Mouse (Mus musculus) v-Abl transformed pro-B cells (cell line): ENCODE results near the gene Avpi1.

Experiments
- in situ Hi-C, 2 experiments: fragments of 400-800 bp; cut with MboI; formaldehyde crosslinking; loops; one replicate each; pipeline ENCODE4 v1.15.1; 2025; ENCODE audit not compliant: unreplicated experiment in 2 of 2

Avpi1 gene

GRCm38 (mm10) chr19:42128787-42129508, at the start of gene Avpi1:
Gene Avpi1 (minus strand): TSS chr19:42129059.
- in situ Hi-C loops: no loop called here

DNA sequence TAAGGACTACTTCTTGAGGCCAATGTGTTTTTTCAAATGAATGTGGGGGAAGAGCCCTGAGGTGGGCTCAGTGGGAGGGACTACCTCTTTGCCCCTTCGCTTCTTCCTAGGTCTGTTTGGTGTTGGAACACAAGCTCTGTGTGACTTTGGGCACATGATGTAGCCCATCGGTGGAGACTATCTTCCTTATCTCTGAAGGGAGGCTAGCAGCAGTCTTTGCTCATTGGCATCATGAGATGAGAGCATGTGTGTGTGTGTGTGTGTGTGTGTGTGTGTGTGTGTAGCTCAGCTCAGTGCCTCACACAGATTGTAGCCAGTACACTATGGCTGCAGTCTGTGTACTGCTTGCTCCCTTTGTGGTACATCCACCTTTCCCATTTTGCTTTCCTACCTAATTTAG, 48.6 kb upstream of the Avpi1 start:
- in situ Hi-C loops: no loop called here

GRCm38 (mm10) chr19:42176841-42177240, 48.0 kb upstream of the Avpi1 start:
- in situ Hi-C loops: no loop called here

DNA sequence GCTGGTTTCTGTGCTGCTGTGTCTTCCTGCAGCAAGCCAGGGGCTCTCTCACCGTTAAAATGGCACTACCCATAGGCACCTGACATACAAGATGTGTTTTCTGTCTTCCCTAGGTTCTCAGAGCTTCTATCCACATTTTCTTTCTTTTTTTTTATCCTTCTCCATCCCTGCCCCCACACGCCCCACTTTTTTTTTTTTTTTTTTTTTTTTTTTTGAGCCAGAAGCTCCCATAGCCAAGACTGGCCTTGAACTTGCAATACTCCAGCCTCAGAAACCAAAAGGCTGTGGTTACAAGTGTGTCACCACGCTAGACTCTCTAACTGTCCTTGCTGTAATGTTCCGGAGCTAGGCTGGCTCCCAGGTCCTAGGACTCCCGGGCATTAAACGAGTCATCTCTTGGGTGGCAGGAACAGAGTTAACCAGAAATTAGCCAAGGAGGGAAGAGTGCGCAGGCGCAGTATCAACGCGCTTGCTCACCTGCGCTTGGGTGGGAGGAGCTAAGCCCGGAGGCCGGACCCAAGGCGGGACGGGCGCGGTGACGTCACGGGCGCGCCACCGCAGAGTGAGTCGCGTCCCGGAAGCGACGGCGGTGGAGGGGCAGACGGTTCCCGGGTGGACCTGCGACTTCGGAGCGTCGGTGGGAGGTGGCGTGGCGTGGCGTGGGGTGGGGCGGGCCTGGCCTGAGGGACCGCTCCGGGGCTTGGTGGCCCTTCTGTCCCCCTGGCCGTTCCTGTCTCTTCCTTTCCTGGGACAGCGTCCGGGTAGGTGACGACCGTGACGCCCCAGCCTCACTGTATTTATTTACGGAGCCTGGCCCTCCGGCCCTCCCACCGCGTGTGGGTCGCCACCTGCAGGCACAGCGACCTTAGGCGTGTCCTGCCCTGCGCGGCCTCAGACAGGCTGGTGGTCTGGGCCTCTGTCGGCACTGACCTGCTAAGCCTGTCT, 41.4 kb upstream of the Avpi1 start:
- in situ Hi-C loops: loop anchor here in 1 of 2 experiments (25.0 kb wide), 1 partner anchor 1083 kb away; the partner anchor contains the start of gene Opalin

- in situ Hi-C loops: loop anchor here in 1 of 2 experiments (25.0 kb wide), 1 partner anchor 1082 kb away; the partner anchor contains the start of gene Opalin
Observed at GRCm38 (mm10) chr19:42169322-42169975, 40.6 kb upstream of the Avpi1 start.

- in situ Hi-C loops: loop anchor here in 1 of 2 experiments (25.0 kb wide), 1 partner anchor 1080 kb away; the partner anchor contains the start of gene Opalin
Observed at GRCm38 (mm10) chr19:42167489-42167888, 38.6 kb upstream of the Avpi1 start.

- in situ Hi-C loops: loop anchor here in 1 of 2 experiments (25.0 kb wide), 1 partner anchor 1079 kb away; the partner anchor contains the start of gene Opalin
Observed at GRCm38 (mm10) chr19:42166766-42167165, 37.9 kb upstream of the Avpi1 start.

- in situ Hi-C loops: loop anchor here in 1 of 2 experiments (25.0 kb wide), 1 partner anchor 1079 kb away; the partner anchor contains the start of gene Opalin
Observed at GRCm38 (mm10) chr19:42166130-42166529, 37.3 kb upstream of the Avpi1 start.

- in situ Hi-C loops: loop anchor here in 1 of 2 experiments (5.0 to 25.0 kb wide), 2 partner anchors 117 to 1077 kb away; partner anchors contain the start of genes Hoga1 and Opalin
Observed at GRCm38 (mm10) chr19:42164188-42164587, 35.3 kb upstream of the Avpi1 start.

DNA sequence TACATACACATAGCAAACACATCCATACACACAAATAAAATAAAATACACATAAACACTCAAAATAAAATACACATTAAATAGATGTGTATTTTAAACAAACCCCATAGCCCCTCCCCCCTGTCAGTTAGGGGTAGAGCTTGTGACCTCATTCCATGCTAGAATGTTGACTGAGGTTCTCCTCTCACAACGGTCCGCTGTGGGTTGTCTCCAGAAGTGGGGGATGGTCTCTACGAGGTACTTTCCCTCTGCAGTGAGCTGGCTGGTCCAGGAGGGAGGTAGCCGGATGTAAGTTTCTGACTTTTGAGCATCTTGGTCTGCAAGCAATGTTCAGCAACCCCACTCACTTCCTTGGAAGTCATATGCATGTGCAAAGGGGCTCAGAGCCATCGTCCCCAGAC, 34.9 kb upstream of the Avpi1 start, which contains the start of gene Zfyve27:
TSS of gene Zfyve27 (plus strand) at position 188 of the 400 bp plus-strand sequence.
- in situ Hi-C loops: loop anchor here in 1 of 2 experiments (5.0 to 25.0 kb wide), 2 partner anchors 116 to 1076 kb away; partner anchors contain the start of genes Hoga1 and Opalin

GRCm38 (mm10) chr19:42158246-42159017, 29.6 kb upstream of the Avpi1 start:
- in situ Hi-C loops: loop anchor here in 1 of 2 experiments (25.0 kb wide), 1 partner anchor 1071 kb away; the partner anchor contains the start of gene Opalin

DNA sequence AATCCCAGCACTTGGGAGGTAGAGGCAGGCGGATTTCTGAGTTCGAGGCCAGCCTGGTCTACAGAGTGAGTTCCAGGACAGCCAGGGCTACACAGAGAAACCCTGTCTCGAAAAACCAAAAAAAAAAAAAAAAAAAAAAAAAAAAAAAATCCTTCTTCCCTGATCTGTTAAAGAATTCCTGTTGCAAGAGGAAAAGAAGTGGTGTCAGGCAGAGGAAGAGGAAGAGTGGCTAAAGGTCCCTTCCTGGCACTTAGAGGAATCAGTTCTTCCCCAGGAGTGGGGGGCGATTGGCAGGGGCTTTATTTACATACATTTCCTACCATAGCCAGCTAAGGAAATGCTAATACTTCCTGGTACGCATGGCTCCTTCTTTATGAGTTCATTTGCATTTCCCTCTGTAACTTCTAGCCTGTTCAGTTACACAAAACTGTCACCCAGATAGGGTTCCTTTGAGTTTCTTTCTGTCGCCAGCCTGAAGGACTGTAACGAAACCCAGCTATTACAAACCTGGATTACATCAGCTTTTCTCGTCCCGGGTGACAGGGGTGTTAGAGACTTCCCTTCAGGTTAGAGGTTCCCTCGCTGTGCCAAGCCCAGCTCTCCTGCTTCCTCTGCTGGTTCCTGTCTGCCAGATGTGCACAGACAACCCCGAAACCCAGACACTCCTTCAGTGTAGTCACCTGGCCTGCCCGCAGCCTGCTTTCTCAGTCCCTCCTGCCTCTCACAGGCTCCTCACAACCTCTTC, 28.8 kb upstream of the Avpi1 start:
- in situ Hi-C loops: loop anchor here in 1 of 2 experiments (25.0 kb wide), 1 partner anchor 1070 kb away; the partner anchor contains the start of gene Opalin

- in situ Hi-C loops: loop anchor here (5.0 to 25.0 kb wide), 2 partner anchors 120 to 1065 kb away; partner anchors contain the start of gene Opalin (in 1 of the 2)
Observed at GRCm38 (mm10) chr19:42151990-42152389, 23.1 kb upstream of the Avpi1 start.

- in situ Hi-C loops: no loop called here
Observed at GRCm38 (mm10) chr19:42148569-42148860, 19.7 kb upstream of the Avpi1 start.

DNA sequence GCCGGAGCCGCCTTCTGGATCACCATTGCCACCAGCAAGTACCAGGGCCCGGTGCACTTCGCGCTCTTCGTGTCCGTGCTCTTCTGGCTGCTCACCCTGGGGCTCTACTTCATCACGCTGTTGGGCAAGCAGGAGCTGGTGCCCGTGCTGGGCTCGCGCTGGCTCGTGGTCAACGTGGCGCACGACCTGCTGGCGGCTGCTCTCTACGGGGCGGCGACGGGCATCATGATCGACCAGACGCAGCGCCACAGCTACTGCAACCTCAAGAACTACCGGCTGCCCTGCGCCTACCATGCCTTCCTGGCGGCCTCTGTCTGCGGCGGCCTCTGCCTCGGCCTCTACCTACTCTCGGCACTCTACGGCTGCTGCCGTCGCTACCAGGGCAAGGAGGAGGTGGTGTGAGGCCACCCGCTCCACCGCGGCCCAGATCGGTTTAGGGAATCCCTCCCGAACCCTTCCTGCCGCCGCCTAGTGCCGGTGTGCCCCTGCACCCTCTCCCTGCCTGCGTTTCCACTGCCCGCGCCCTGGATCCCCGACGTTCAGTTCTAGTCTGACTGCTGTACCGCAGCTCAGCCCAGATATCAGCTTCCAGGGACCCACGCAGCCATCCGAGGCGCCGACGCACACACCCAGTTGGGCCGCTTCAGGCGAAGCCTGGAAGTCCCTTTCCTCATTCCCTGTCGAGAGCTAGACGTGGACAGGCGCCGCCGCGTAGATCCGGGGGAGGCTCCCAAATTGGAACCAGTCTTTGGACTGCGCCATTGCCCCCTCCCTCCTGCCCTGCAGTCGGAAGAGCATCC, 19.1 kb upstream of the Avpi1 start:
- in situ Hi-C loops: no loop called here

- in situ Hi-C loops: no loop called here
Observed at GRCm38 (mm10) chr19:42147170-42147768, 18.4 kb upstream of the Avpi1 start, which contains the start of gene Marveld1. Gene Marveld1 (plus strand): TSS chr19:42147400.

DNA sequence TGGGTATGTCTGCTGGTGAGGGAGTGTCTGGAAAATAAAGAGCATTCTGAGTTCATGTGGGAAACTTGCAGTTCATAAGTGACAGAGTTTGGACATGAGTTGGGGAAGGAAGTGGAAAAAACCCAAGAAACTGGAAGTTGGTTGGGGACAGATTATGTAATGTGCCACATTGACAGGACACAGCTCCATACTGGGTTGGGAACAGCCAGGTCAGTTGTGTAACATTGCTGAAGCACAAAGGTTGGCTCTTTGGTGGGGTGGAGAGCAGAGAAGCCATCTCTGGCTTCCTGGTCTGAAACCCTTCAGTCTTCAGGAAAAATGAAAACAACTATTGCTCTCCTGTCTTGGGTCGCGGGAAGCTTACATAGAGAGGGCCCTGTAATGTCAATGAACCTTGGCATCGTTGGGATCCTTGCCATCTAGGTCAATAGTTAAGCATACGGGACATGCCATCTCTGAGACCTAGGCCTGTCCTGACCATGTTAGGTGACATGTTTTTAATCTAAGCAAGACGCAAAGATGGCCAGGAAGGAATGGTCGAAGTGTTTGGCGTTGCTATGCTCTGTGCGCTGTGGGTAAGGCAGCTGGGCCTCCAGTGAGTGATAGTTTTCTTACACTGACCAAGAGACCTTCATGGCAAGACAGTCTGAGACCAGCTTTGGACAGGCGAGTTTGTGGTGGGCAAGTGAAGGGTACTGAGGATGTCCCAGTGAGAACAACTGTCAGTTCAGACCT, 17.6 kb upstream of the Avpi1 start:
- in situ Hi-C loops: no loop called here
